Mouse (Mus musculus) v-Abl transformed pro-B cells (cell line): Measurements from ENCODE around the gene Ehf.

ENCODE experiments used
- in situ Hi-C, 2 experiments: fragments of 400-800 bp; cut with MboI; formaldehyde crosslinking; loops; one replicate each; pipeline ENCODE4 v1.15.1; 2025; ENCODE audit not compliant: unreplicated experiment in 2 of 2

Gene Ehf

DNA sequence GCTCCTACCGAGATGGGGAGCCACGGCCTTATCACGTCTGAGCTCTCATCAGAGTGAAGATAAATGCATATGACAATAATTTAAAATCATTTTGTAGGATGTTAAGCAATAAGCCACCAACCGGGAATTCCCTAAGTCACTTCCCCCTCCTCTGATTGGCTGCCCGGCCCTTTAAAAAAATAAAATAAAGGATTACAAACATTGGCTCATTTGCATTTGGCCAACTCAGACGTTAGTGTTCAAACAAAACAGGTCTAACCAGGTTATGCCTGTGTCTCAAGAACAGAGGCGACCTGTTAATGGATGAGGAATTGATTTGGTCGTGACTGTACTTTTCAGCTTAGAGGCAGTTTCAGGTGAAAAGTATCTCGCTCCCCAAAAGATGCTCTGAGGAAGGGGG is at the start of gene Ehf:
Gene Ehf (minus strand): TSS at position 147 of the 400 bp plus-strand sequence.
- in situ Hi-C loops: no loop called here

- in situ Hi-C loops: loop anchor here (5.0 to 25.0 kb wide), 9 partner anchors 260 to 1885 kb away; partner anchors contain the start of gene Traf6 (in 1 of the 2)
Measured at GRCm38 (mm10) chr2:103347417-103347891, 44.4 kb upstream of the Ehf start.

DNA sequence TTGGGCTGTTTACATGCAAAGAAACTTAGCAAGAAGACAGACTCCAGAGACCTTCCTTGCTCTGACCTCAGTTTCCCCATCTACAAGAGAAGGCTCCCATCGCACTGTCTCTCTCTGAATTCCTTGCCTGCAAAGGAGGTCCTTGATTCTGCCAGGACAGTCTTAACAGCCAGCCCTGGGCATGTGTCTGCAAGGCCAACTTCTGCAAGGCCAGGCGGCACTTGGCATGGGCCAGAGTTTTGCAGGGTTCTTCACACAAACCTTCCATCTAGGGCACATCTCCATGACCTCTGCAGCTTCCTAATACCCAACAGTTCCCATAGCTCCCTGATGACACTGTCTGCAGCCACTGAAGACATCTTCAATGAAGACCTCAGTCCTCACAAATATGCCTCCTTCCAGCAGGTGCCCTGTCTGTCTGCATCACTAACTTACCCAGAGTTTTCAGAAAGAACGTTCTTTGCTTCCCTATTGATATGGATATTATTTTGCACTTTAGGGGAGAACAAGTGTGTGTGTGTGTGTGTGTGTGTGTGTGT is 43.7 kb upstream of the Ehf start:
- in situ Hi-C loops: loop anchor here (5.0 to 25.0 kb wide), 9 partner anchors 260 to 1885 kb away; partner anchors contain the start of gene Traf6 (in 1 of the 2)

- in situ Hi-C loops: loop anchor here (10.0 to 25.0 kb wide), 6 partner anchors 659 to 1881 kb away; partner anchors contain the start of gene Traf6 (in 1 of the 2)
Measured at GRCm38 (mm10) chr2:103343611-103344010, 40.5 kb upstream of the Ehf start.

DNA sequence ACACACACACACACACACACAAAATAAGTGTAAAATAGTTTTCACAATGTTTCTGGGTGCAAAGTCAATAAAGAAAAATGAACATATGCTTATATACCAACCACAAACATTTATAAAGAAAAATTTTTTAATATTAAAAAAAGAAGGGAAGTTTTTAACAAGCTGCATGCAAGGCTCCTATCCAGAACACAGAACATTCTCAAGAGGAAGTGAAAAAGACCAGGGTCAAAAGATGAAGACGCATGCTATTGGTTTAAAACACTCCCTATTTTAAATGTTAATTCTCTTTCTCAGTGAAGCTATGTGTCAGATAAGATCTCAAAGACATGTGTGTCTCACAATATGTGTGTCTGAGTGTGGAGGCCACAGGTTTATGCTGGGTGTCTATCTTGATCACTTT is 39.0 kb upstream of the Ehf start:
- in situ Hi-C loops: loop anchor here (10.0 to 25.0 kb wide), 6 partner anchors 657 to 1880 kb away; partner anchors contain the start of gene Traf6 (in 1 of the 2)

DNA sequence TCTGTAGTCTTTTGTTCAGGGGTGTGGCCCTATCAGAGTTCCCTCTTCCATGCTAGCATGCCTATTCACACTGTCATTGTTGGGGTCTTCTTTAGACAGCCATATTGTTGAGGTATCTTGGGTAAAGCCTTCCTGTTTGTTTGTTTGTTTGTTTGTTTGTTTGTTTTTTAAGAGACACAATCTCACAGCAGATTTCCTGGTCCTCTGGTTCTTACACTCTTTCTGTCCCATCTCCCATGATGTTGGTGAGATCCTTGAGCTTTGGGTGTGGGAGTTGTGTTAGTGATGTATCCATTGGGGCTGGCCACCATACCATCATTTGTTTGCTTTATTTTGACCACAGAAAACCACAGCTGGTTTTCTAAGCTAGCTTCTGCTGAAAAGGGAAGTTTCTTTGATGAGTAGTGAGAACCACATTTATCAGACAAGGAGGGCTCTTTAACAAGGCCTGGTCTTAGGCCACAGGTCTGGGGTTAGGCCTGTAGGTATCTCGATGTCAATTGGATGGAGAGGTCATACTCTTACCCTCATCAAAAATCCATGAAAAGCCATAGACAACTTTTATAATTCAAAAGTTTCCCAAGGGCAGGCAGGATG is 38.4 kb upstream of the Ehf start:
- in situ Hi-C loops: loop anchor here (10.0 to 25.0 kb wide), 6 partner anchors 657 to 1879 kb away; partner anchors contain the start of gene Traf6 (in 1 of the 2)

DNA sequence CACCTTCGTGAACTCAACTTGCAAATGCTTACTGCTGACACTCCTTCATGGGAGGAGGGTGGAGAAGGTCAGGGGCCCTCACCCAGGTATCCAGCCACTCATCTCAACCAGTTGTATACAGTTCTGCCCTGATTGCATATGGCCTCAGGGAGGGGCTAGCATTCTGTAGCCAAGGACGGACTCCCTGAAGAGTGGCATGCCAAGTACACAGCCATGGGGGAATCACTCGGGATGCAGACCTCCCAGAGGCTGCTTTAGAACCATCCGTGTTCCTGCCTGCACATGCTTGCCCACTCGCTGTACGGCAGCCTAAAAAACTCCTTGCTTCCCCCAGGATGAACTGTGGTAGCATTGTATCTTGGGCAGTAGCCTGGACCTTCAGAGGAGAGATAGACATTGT is 35.6 kb upstream of the Ehf start:
- in situ Hi-C loops: loop anchor here (25.0 kb wide), 2 partner anchors 1651 to 1876 kb away; partner anchors contain the start of gene Traf6 (in 1 of the 2)

DNA sequence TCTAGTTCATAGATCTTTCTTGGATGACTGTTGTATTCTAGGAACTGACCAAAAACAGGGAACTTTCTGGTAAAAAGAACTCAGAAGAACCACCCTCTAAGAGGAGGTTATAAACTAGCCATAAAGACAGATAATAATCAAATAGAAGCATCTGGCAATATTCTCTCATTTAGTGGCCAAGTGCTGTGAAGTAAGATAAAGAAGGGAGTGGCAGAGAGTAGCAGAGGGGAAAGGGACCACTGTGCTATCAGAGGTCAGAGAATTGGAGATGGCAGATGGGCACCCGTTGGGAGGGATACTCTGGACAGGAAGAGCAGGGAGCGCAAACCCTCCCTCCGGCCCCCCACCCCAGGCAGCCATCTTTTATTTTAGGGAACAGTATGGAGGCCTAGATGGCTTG is 34.3 kb upstream of the Ehf start:
- in situ Hi-C loops: loop anchor here (25.0 kb wide), 2 partner anchors 1650 to 1875 kb away; partner anchors contain the start of gene Traf6 (in 1 of the 2)

- in situ Hi-C loops: loop anchor here (25.0 kb wide), 2 partner anchors 1649 to 1874 kb away; partner anchors contain the start of gene Traf6 (in 1 of the 2)
Measured at GRCm38 (mm10) chr2:103336621-103337020, 33.5 kb upstream of the Ehf start.

DNA sequence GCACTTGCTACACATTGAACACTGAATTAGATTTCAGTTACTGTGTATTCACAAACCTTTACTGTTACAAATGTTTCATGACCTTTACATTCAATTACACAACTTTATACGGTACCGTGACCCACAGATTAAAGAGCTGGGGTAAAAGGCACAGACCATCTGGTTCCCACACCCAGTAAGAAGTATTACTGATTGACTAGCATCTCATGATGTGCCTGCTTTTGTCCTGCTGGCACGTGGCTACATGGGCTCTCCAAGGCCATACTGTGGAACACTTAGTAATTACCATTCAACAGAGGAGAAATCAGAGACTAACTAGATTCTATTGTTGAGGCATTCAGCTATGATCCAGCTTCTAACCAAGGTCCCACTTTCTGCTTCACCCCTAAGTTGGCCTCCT is 32.9 kb upstream of the Ehf start:
- in situ Hi-C loops: loop anchor here (25.0 kb wide), 2 partner anchors 1649 to 1874 kb away; partner anchors contain the start of gene Traf6 (in 1 of the 2)

GRCm38 (mm10) chr2:103331666-103332191 is 28.7 kb upstream of the Ehf start:
- in situ Hi-C loops: loop anchor here (25.0 kb wide), 2 partner anchors 1644 to 1869 kb away; partner anchors contain the start of gene Traf6 (in 1 of the 2)

DNA sequence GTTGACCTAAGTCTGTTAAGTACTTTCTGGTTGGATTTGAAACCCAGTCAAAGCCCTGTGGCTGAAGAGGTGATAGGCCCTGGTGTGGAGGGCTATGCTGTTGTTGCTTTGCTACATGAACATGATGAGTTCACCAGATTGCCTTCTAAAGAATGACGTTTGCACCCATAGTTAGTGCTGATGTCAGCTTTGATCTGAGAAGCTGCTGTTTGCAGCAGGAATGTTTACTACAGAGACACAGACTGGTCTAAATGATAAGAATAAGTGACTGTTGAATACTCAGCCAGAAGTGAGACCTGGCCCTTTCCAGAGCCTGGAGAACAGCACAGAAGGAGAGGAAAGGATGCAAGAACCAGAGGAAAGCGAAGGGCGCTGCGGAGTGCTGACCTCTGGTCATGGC is 25.7 kb upstream of the Ehf start:
- in situ Hi-C loops: loop anchor here (25.0 kb wide), 2 partner anchors 1641 to 1866 kb away; partner anchors contain the start of gene Traf6 (in 1 of the 2)

GRCm38 (mm10) chr2:103325301-103326048 is 22.4 kb upstream of the Ehf start:
- in situ Hi-C loops: loop anchor here (25.0 kb wide), 2 partner anchors 1638 to 1863 kb away; partner anchors contain the start of gene Traf6 (in 1 of the 2)

GRCm38 (mm10) chr2:103324320-103324719 is 21.2 kb upstream of the Ehf start:
- in situ Hi-C loops: no loop called here

GRCm38 (mm10) chr2:103322171-103322570 is 19.1 kb upstream of the Ehf start:
- in situ Hi-C loops: no loop called here

- in situ Hi-C loops: no loop called here
Measured at GRCm38 (mm10) chr2:103321638-103322037, 18.6 kb upstream of the Ehf start.

GRCm38 (mm10) chr2:103314002-103314401 is 10.9 kb upstream of the Ehf start:
- in situ Hi-C loops: no loop called here

- in situ Hi-C loops: no loop called here
Measured at GRCm38 (mm10) chr2:103312640-103313039, 9.6 kb upstream of the Ehf start.

DNA sequence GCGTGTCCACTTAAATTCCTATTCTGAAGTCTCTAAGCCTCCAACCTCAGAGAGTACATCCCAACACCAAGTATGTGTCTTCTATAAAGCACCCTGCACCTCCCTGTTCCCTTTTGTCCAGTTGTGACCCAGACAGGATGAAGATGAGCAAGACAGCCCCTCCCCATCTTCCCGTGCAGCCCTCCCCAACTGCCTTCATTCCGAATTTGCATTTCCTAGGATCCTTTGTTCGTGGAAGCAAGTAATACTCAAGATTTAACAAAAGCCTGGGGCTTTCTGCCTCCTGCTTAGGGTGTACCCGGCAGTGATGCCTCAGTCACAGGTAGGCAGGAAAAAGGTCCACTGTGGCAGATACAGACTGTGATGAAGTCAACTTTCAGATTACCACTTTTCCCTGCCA is 7.6 kb upstream of the Ehf start:
- in situ Hi-C loops: no loop called here

DNA sequence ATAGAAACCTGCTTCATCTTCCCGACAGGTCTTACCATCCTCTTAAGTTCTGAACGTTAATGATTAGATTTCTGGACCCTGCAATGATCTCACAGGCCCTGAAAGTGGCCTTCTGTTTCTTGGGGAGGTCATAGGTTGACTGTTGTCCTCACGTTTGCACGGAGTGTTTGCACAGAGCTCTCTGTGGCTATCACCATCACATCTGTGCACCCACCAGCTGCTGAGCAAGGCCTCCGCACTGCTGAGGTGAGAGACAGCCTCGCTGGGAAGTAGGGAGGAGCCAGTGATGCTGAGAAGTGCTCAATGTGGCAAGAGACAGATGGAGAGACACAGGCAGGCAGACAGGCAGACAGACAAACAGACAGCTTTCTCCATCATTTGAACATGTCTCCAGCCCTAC is 3.6 kb upstream of the Ehf start:
- in situ Hi-C loops: no loop called here
